13 mouse cellular contexts compared by ENCODE assay signal in the genomic region with DNA sequence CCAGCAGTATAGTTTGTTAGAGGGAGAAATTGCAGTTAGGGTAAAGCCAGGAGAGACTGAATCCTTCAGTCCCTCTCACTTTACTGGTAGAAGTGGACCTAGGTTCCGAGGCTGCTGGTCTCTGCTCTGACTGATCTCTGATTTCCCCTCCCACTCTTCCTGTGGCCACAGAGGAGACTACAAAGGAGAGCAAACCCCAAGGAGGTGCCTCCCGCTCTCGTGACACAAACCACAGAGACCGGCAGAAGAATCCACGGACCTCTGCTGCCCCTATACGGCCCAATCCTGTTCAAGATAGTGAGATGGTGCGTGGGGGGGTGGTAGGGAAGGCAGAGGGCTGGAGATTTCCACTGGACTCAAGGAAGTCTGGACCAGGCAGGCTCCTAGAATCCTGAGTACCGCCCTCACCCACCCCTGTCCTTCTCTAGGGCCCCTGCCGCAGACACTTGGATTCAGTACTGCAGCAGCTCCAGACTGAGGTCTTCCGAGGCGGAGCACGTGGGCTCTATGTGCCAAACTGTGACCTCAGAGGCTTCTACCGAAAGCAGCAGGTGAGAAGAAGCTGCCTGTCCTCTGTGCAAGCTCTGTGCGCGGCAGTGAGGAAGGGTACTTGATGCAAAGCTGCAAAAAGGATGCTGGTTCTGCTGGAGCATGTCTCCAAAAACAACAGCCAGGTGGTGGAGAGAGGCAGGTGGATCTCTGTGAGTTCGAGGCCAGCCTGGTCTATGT. TPM values are rescaled to one million over a fixed set of nuclear protein-coding genes. Genes with fewer than 3 reads are reported as not detected.
DNase-seq lines count a peak whose midpoint lies in the region; ATAC-seq and TF ChIP-seq lines count a peak whose summit lies in the region.
"Had no signal": no experiment of that assay in that cellular context is flagged by ENCODE, and none has a peak within 500 bp of the region (broad histone marks: within the 10 kb centered on the region; RNA-seq: fewer than 3 reads in every experiment).

No protein-coding gene starts in this region.

- H3K4me3 ChIP-seq in heart, embryonic 11.5 days (ENCODE audit: low read depth, low read length): no peak overlapping the region
- no peak overlapping the region for H3K4me3 ChIP-seq in liver, embryonic 16.5 days (ENCODE audit: low read depth, low read length)
- no peak overlapping the region for H3K4me3 ChIP-seq in liver, embryonic 12.5 days
- no peak overlapping the region for H3K4me3 ChIP-seq in CH12.LX (replicated peaks in 1 of 3; ENCODE audit: low read depth in 2 of 3, low read length in 2 of 3, poor library complexity in 1 of 3)
- H3K4me3 ChIP-seq in myocyte: no peak overlapping the region
- H3K4me3 ChIP-seq: layer of hippocampus, adult 2 months had no signal

- no peak for TF ChIP-seq POLR2A in CH12.LX (IDR thresholded peaks at IDR 0.05; ENCODE audit: low read depth, low read length)
- no peak for TF ChIP-seq POLR2A in myocyte (IDR thresholded peaks at IDR 0.05; ENCODE audit: insufficient read length, low read depth)

- H3K36me3 ChIP-seq in heart, embryonic 11.5 days (ENCODE audit: control insufficient read depth, insufficient read depth, low read length): no peaks in the 10 kb centered on the region
- no peaks in the 10 kb centered on the region for H3K36me3 ChIP-seq in liver, embryonic 16.5 days (ENCODE audit: control insufficient read depth, insufficient read depth)
- peaks cover under 1% of the 10 kb centered on the region for H3K36me3 ChIP-seq in liver, embryonic 12.5 days
- H3K36me3 ChIP-seq in CH12.LX (replicated peaks in 1 of 2; ENCODE audit: control insufficient read depth in 1 of 2, insufficient read depth in 1 of 2, low read length in 1 of 2) (peaks cover 0 to under 1% of the 10 kb centered on the region in 2 experiments), myocyte (ENCODE audit: control insufficient read depth, insufficient read depth) (peaks cover 8% of the 10 kb centered on the region)

- peaks cover 23% of the 10 kb centered on the region for H3K27me3 ChIP-seq in heart, embryonic 11.5 days (ENCODE audit: control insufficient read depth, insufficient read depth, low read length)
- H3K27me3 ChIP-seq in liver, embryonic 16.5 days (ENCODE audit: control insufficient read depth, insufficient read depth, low read depth, low read length): peaks cover 32% of the 10 kb centered on the region
- H3K27me3 ChIP-seq in liver, embryonic 12.5 days (replicated peaks): peaks cover 35% of the 10 kb centered on the region
- H3K27me3 ChIP-seq in CH12.LX (replicated peaks): peaks cover 21% of the 10 kb centered on the region
- no peaks in the 10 kb centered on the region for H3K27me3 ChIP-seq in myocyte (ENCODE audit: control insufficient read depth, insufficient read depth, insufficient read length)

- no peak overlapping the region for H3ac ChIP-seq in myocyte (ENCODE audit: control insufficient read depth, insufficient read length)

- H3K9me3 ChIP-seq in heart, embryonic 11.5 days (replicated peaks; ENCODE audit: control insufficient read depth, low read length): no peaks in the 10 kb centered on the region
- no peaks in the 10 kb centered on the region for H3K9me3 ChIP-seq in liver, embryonic 16.5 days (replicated peaks; ENCODE audit: control insufficient read depth, low read length)
- H3K9me3 ChIP-seq in liver, embryonic 12.5 days (replicated peaks): no peaks in the 10 kb centered on the region
- H3K9me3 ChIP-seq in CH12.LX (replicated peaks; ENCODE audit: low read length): no peaks in the 10 kb centered on the region

- H3K4me2 ChIP-seq in heart, embryonic 11.5 days: no peak overlapping the region
- H3K4me2 ChIP-seq in liver, embryonic 16.5 days (ENCODE audit: low read depth, low read length): no peak overlapping the region
- no peak overlapping the region for H3K4me2 ChIP-seq in liver, embryonic 12.5 days
- H3K4me2 ChIP-seq in CH12.LX (ENCODE audit: insufficient read depth, low read depth, poor library complexity, severe bottlenecking): no peak overlapping the region
- peak overlapping the region; percentile 63 for H3K4me2 ChIP-seq in myocyte (ENCODE audit: low read depth)

- no peak overlapping the region for H3K27ac ChIP-seq in heart, embryonic 11.5 days (ENCODE audit: low read depth, low read length)
- no peak overlapping the region for H3K27ac ChIP-seq in liver, embryonic 16.5 days (ENCODE audit: low read length)
- no peak overlapping the region for H3K27ac ChIP-seq in liver, embryonic 12.5 days
- no peak overlapping the region for H3K27ac ChIP-seq in CH12.LX (ENCODE audit: insufficient read depth, low read depth)
- H3K27ac ChIP-seq: layer of hippocampus, adult 2 months; stomach, postnatal 0 days had no signal

- H3K79me2 ChIP-seq in CH12.LX (replicated peaks; ENCODE audit: control insufficient read depth, extremely low read depth, insufficient read depth, poor library complexity, severe bottlenecking): no peaks in the 10 kb centered on the region
- H3K79me2 ChIP-seq in myocyte (ENCODE audit: control insufficient read depth, insufficient read depth): peaks cover 5% of the 10 kb centered on the region

- dilution Hi-C loops in CH12.LX (cut with MboI; ENCODE audit: extremely low pct_ligation_motif_present, extremely low pct_unique_long_range_greater_than_20kb, low sequenced_read_pairs): no loop called here

- 56% methylated on average over 16 of the region's 16 CpGs for WGBS in heart, embryonic 11.5 days (ENCODE audit: insufficient replicate concordance)
- WGBS in liver, embryonic 16.5 days (ENCODE audit: insufficient replicate concordance): 44% methylated on average over 16 of the region's 16 CpGs
- 40% methylated on average over 16 of the region's 16 CpGs for WGBS in liver, embryonic 12.5 days (ENCODE audit: insufficient replicate concordance)

- no peak for TF ChIP-seq RAD21 in CH12.LX (IDR thresholded peaks at IDR 0.05; ENCODE audit: low read depth, low read length)

- peaks cover 27% of the 10 kb centered on the region for H3K4me1 ChIP-seq in heart, embryonic 11.5 days (ENCODE audit: control insufficient read depth, insufficient read depth, low read length)
- H3K4me1 ChIP-seq in liver, embryonic 16.5 days (ENCODE audit: control insufficient read depth, low read depth, low read length): peaks cover 31% of the 10 kb centered on the region
- peaks cover 76% of the 10 kb centered on the region for H3K4me1 ChIP-seq in liver, embryonic 12.5 days
- peaks cover 19 to 37% of the 10 kb centered on the region in 2 experiments for H3K4me1 ChIP-seq in CH12.LX (ENCODE audit: control insufficient read depth in 1 of 2, insufficient read depth in 2 of 2)

- TF ChIP-seq CTCF in CH12.LX (conservative IDR thresholded peaks at IDR 0.05 in 1 of 2, IDR thresholded peaks at IDR 0.05 in 1 of 2; ENCODE audit: low read depth in 2 of 2, low read length in 2 of 2): no peak

- peak overlapping the region; percentile 52; the same call in 1 of the 2 replicates for H3K9ac ChIP-seq in heart, embryonic 11.5 days (ENCODE audit: low read depth, low read length)
- H3K9ac ChIP-seq in liver, embryonic 16.5 days (ENCODE audit: low read depth, low read length): peak overlapping the region; percentile 34; the same call in 1 of the 2 replicates
- no peak overlapping the region for H3K9ac ChIP-seq in liver, embryonic 12.5 days
- no peak overlapping the region for H3K9ac ChIP-seq in CH12.LX (ENCODE audit: insufficient read depth, low read depth)

- ATAC-seq in heart, embryonic 11.5 days (replicated peaks; ENCODE audit: insufficient number of reproducible peaks, low FRiP score, low TSS enrichment): no peak
- no peak for ATAC-seq in liver, embryonic 16.5 days (ENCODE audit: low read depth)
- no peak for ATAC-seq in liver, embryonic 12.5 days

- no peak for TF ChIP-seq EP300 in CH12.LX (IDR thresholded peaks at IDR 0.05; ENCODE audit: low read length)

- no peak for DNase-seq in heart, adult 9 months (ENCODE audit: low spot score in 2 of 2)
- DNase-seq in CH12.LX (ENCODE audit: extremely low read depth): no peak
- DNase-seq in cerebellum, adult 9-10 months: no peak
- no peak for DNase-seq in cerebellum, postnatal 10 days
- DNase-seq: thymus, postnatal 36 days had no signal

- in situ Hi-C loops in CH12.LX (cut with MboI; ENCODE audit: low pct_ligation_motif_present, low pct_unique_long_range_greater_than_20kb, low sequenced_read_pairs): no loop called here

RNA-seq across cellular contexts. Expression of a gene that starts 2.5 kb away (rescaled TPM):
- polyA plus RNA-seq in heart, embryonic 11.5 days (2014; fragmentation: Nextera tagmentation; extraction: Ambion mirVana): 0.76 and 2.3 TPM in 2 replicates
- 33.6 and 34.4 TPM in 2 replicates for polyA plus RNA-seq in liver, embryonic 16.5 days (2015; fragmentation: Nextera tagmentation; extraction: Ambion mirVana)
- 28.3 and 29.8 TPM in 2 replicates for polyA plus RNA-seq in liver, embryonic 12.5 days (2016; fragmentation: Nextera tagmentation; extraction: Ambion mirVana)
- total RNA-seq in CH12.LX (2012; rRNA removed): 3.7 and 10.4 TPM in 2 replicates
- 0.09 and 0.28 TPM in 2 replicates for total RNA-seq in CH12.LX (2014; rRNA removed)
- polyA plus RNA-seq in CH12.LX (2012; ENCODE audit: insufficient read length, low read depth): 0.56 and 0.65 TPM in 2 replicates
- polyA plus RNA-seq in myocyte (2012; fragmentation: generic; extraction: Trizol): 0.43 TPM
- total RNA-seq: layer of hippocampus, adult 2 months had no signal
- polyA plus RNA-seq: cerebellum, adult 2 months; midbrain, embryonic 14.5 days had no signal

RNA-seq across cellular contexts. Expression of a gene that starts 3.7 kb away (rescaled TPM):
- polyA plus RNA-seq in heart, embryonic 11.5 days (2014; fragmentation: Nextera tagmentation; extraction: Ambion mirVana): 0.70 and 1.1 TPM in 2 replicates
- polyA plus RNA-seq in liver, embryonic 16.5 days (2015; fragmentation: Nextera tagmentation; extraction: Ambion mirVana): 1.5 and 2.4 TPM in 2 replicates
- 0.72 and 1.1 TPM in 2 replicates for polyA plus RNA-seq in liver, embryonic 12.5 days (2016; fragmentation: Nextera tagmentation; extraction: Ambion mirVana)
- total RNA-seq in CH12.LX (2012; rRNA removed) (0.38 TPM in 1 of 2 replicates, not detected in the other), CH12.LX (2014; rRNA removed) (not detected in 2 replicates)
- polyA plus RNA-seq in CH12.LX (2012; ENCODE audit: insufficient read length, low read depth) (not detected in 2 replicates), myocyte (2012; fragmentation: generic; extraction: Trizol) (182 TPM)

RNA-seq across cellular contexts. Expression of a gene that starts 11.8 kb away (rescaled TPM):
- polyA plus RNA-seq in heart, embryonic 11.5 days (2014; fragmentation: Nextera tagmentation; extraction: Ambion mirVana): 11.1 and 14.6 TPM in 2 replicates
- 13.0 and 14.3 TPM in 2 replicates for polyA plus RNA-seq in liver, embryonic 16.5 days (2015; fragmentation: Nextera tagmentation; extraction: Ambion mirVana)
- polyA plus RNA-seq in liver, embryonic 12.5 days (2016; fragmentation: Nextera tagmentation; extraction: Ambion mirVana): 14.9 and 15.0 TPM in 2 replicates
- total RNA-seq in CH12.LX (2012; rRNA removed) (21.6 and 24.7 TPM in 2 replicates), CH12.LX (2014; rRNA removed) (19.6 and 21.5 TPM in 2 replicates)
- polyA plus RNA-seq in CH12.LX (2012; ENCODE audit: insufficient read length, low read depth) (25.7 and 33.5 TPM in 2 replicates), myocyte (2012; fragmentation: generic; extraction: Trizol) (51.0 TPM)

RNA-seq across cellular contexts. Expression of a gene that starts 47.6 kb away (rescaled TPM):
- polyA plus RNA-seq in heart, embryonic 11.5 days (2014; fragmentation: Nextera tagmentation; extraction: Ambion mirVana): 25.0 and 25.4 TPM in 2 replicates
- 6.2 and 6.8 TPM in 2 replicates for polyA plus RNA-seq in liver, embryonic 16.5 days (2015; fragmentation: Nextera tagmentation; extraction: Ambion mirVana)
- 6.4 and 9.2 TPM in 2 replicates for polyA plus RNA-seq in liver, embryonic 12.5 days (2016; fragmentation: Nextera tagmentation; extraction: Ambion mirVana)
- 0.08 and 0.13 TPM in 2 replicates for total RNA-seq in CH12.LX (2012; rRNA removed)
- not detected in 2 replicates for total RNA-seq in CH12.LX (2014; rRNA removed)
- 0.34 and 0.49 TPM in 2 replicates for polyA plus RNA-seq in CH12.LX (2012; ENCODE audit: insufficient read length, low read depth)
- 128 TPM for polyA plus RNA-seq in myocyte (2012; fragmentation: generic; extraction: Trizol)

RNA-seq across cellular contexts. Expression of a gene that starts 55.2 kb away (rescaled TPM):
- 25.8 and 31.2 TPM in 2 replicates for polyA plus RNA-seq in heart, embryonic 11.5 days (2014; fragmentation: Nextera tagmentation; extraction: Ambion mirVana)
- polyA plus RNA-seq in liver, embryonic 16.5 days (2015; fragmentation: Nextera tagmentation; extraction: Ambion mirVana): 16.3 and 17.1 TPM in 2 replicates
- 31.2 and 32.0 TPM in 2 replicates for polyA plus RNA-seq in liver, embryonic 12.5 days (2016; fragmentation: Nextera tagmentation; extraction: Ambion mirVana)
- total RNA-seq in CH12.LX (2012; rRNA removed): 30.5 and 32.1 TPM in 2 replicates
- total RNA-seq in CH12.LX (2014; rRNA removed): 46.1 and 51.9 TPM in 2 replicates
- 37.4 and 38.7 TPM in 2 replicates for polyA plus RNA-seq in CH12.LX (2012; ENCODE audit: insufficient read length, low read depth)
- 42.3 TPM for polyA plus RNA-seq in myocyte (2012; fragmentation: generic; extraction: Trizol)

Comparison
In these comparisons a context has a peak if more than half of its experiments do, and no peak if none do; other contexts are left out.
1. H3K9ac ChIP-seq: peak in heart, embryonic 11.5 days (single experiment) and liver, embryonic 16.5 days (single experiment); none in liver, embryonic 12.5 days (single experiment) and CH12.LX (single experiment).
2. RNA of a gene that starts 3.7 kb away (polyA plus RNA-seq): 182 TPM in myocyte (single experiment); 1.5 to 2.4 TPM in liver, embryonic 16.5 days, 0.72 to 1.1 TPM in liver, embryonic 12.5 days, 0.70 to 1.1 TPM in heart, embryonic 11.5 days and not detected in CH12.LX; every median in the first group is over 10 times any median in the second.